Mouse (Mus musculus): Measurements from ENCODE around the gene Dnaaf1.

- TF ChIP-seq CTCF (IDR thresholded peaks at IDR 0.05; ENCODE audit: control insufficient read depth, insufficient read depth, low read length) (peak; percentile 93), POLR2A (IDR thresholded peaks at IDR 0.05; ENCODE audit: borderline replicate concordance, control insufficient read depth, low read depth, low read length) (peak; percentile 67; the same call in 1 of the 2 replicates)
These were observed 30.0 kb downstream of the Dnaaf1 start, which contains the start of gene Taf1c for GRCm38 (mm10) chr8:119604996-119605395.

All from bone marrow, adult 2 months (tissue).